Mouse (Mus musculus) CH12.LX (cell line): ENCODE results near the gene Tmem252.

Experiments used
- CTCF ChIP-seq, 2 experiments: IDR thresholded peaks in 1 of 2; conservative IDR thresholded peaks in 1 of 2; 2 replicates each; pipeline ENCODE4 v1.5.1; 2011 to 2012; ENCODE audit warnings: low read depth in 2 of 2, low read length in 2 of 2, improper control_type of control experiment in 1 of 2, inconsistent platforms in 1 of 2, mild to moderate bottlenecking in 1 of 2, moderate library complexity in 1 of 2
- MAX ChIP-seq: IDR thresholded peaks from 2 replicates; pipeline ENCODE4 v1.6.1; 2011; ENCODE audit warnings: low read length, improper control_type of control experiment
- MAZ ChIP-seq: IDR thresholded peaks from 2 replicates; pipeline ENCODE4 v1.6.1; 2012; ENCODE audit warnings: low read depth, mild to moderate bottlenecking, inconsistent platforms, low read length, improper control_type of control experiment, moderate library complexity
- POLR2A ChIP-seq: IDR thresholded peaks from 2 replicates; pipeline ENCODE4 v1.6.1; 2011; ENCODE audit warnings: low read depth, mild to moderate bottlenecking, improper control_type of control experiment, low read length
- UBTF ChIP-seq: IDR thresholded peaks from 2 replicates; pipeline ENCODE4 v1.6.1; 2012; ENCODE audit warnings: low read depth, mild to moderate bottlenecking, inconsistent platforms, low read length, improper control_type of control experiment, moderate library complexity
- ZNF384 ChIP-seq: IDR thresholded peaks from 2 replicates; pipeline ENCODE4 v1.6.1; 2012; ENCODE audit warnings: low read depth, low read length, improper control_type of control experiment, inconsistent platforms

DNA sequence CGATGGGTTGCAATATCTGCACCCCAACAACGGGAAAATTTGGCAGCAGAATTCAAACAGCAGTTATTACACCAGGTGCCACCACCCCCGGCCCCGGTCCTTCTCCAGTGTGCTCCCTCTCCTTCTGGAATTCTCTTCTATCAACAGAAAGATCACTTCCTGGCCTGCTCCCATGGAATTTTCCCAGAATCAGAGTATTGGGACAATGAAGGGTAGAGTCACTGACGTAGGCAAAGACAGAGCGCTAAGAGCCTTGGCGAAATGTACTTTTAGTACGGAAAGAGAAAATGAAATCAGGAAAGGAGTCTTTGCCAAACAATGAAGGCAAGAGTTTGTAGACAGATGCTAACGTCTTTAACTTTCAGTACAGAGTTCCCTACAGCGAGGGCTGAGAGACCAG, 477 bp upstream of the Tmem252 start:
- TF ChIP-seq UBTF (no peak), CTCF (conservative IDR thresholded peaks at IDR 0.05 in 1 of 2, IDR thresholded peaks at IDR 0.05 in 1 of 2; ENCODE audit: low read depth in 2 of 2, low read length in 2 of 2) (no peak), MAZ (no peak), MAX (no peak), ZNF384 (no peak), POLR2A (no peak)
